Mouse (Mus musculus) gastrocnemius, adult 2 months (tissue): Measurements from ENCODE around the gene Aimp1. TPM values are rescaled to one million over a fixed set of nuclear protein-coding genes. Genes with fewer than 3 reads are reported as not detected.

Experiments
- DNase-seq: peaks from one replicate; pipeline ENCODE4 v3.0.0; 2022
- H3K27ac ChIP-seq: fragments of 200-600 bp; 2 replicates; pipeline ENCODE4 v1.8.1; 2022; ENCODE audit warnings: mild to moderate bottlenecking
- H3K4me3 ChIP-seq: fragments of 200-600 bp; 2 replicates; pipeline ENCODE4 v1.8.1; 2022; ENCODE audit warnings: mild to moderate bottlenecking, moderate library complexity
- CTCF ChIP-seq: fragments of 200-600 bp; IDR thresholded peaks from 2 replicates; pipeline ENCODE4 v1.8.1; 2022; ENCODE audit warnings: antibody characterized with exemption, mild to moderate bottlenecking, moderate library complexity
- intact Hi-C: fragments of 180-260 bp; cut with DNase I; formaldehyde crosslinking; loops from one replicate; pipeline ENCODE4 v1.15.1; 2025
- total RNA-seq, 2 experiments: library from RNA; stranded (reverse); gene quantifications; 2 replicates each; pipeline ENCODE4 v1.2.3; 2021

Aimp1 gene
- total RNA-seq, 2 experiments from 2014 or later: 75.0 to 77.1 TPM

DNA sequence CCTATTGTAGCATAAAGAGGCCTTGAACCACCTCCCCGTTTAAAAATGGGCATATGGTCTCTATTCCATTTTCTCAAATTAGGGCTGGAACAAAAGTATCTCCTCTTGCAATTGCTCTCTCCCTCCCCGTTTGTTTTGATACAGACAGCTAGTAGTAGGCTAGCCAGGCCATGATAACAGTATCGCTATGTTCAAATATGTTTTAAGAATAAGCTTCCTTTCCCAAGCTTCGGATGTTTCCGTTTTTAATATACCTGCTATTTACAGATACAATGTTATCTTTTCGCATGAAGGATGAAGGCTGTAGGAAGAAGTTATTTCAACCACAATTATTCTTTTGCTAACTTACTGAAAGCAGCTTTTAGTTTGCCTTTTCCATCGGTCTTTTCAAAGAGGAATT is 34.8 kb downstream of the Aimp1 start:
- Histone ChIP-seq H3K4me3 (no peak overlapping the region), H3K27ac (no peak overlapping the region)
- intact Hi-C loops: no loop called here
- no peak for DNase-seq
- no peak for TF ChIP-seq CTCF

- TF ChIP-seq CTCF: no peak
- H3K4me3 ChIP-seq: no peak overlapping the region
- intact Hi-C loops: no loop called here
- no peak for DNase-seq
- no peak overlapping the region for H3K27ac ChIP-seq
These were observed 37.4 kb downstream of the Aimp1 start for GRCm38 (mm10) chr3:132646814-132647213.

- TF ChIP-seq CTCF: no peak
- DNase-seq: no peak
- H3K4me3 ChIP-seq: no peak overlapping the region
- no peak overlapping the region for H3K27ac ChIP-seq
- intact Hi-C loops: no loop called here
These were observed 40.1 kb downstream of the Aimp1 start for GRCm38 (mm10) chr3:132644071-132644470.

DNA sequence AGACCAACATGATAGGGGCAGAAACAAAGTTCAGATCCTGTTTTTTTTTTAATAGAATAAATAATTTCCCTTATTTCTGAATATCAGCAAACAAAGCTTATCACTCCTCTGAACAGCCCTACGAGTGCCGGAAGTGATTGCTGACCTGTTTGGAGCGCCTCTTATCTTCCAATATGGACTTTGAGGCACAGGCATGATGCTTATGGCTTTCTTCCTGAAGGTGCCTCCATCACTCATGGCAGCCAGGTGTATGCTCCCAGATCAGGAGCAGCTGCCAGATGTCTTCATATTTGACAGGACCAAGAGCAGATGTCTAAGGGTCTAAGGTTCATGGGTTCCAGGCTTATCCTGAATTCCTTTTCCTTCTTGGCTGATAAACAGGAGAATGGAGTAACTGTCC is 47.1 kb downstream of the Aimp1 start:
- H3K4me3 ChIP-seq: no peak overlapping the region
- no peak overlapping the region for H3K27ac ChIP-seq
- intact Hi-C loops: no loop called here
- DNase-seq: no peak
- TF ChIP-seq CTCF: no peak

GRCm38 (mm10) chr3:132633261-132633660 is 50.9 kb downstream of the Aimp1 start:
- intact Hi-C loops: no loop called here
- H3K27ac ChIP-seq: no peak overlapping the region
- TF ChIP-seq CTCF: no peak
- no peak overlapping the region for H3K4me3 ChIP-seq
- DNase-seq: no peak

GRCm38 (mm10) chr3:132629601-132630239 is 54.5 kb downstream of the Aimp1 start, which contains the start of gene Gimd1:
Gene Gimd1, plus strand, starts transcription at chr3:132629820.
- H3K27ac ChIP-seq: no peak within 1 kb of the TSS
- TF ChIP-seq CTCF: no peak
- intact Hi-C loops: no loop called here
- no peak within 1 kb of the TSS for H3K4me3 ChIP-seq
- no peak for DNase-seq

DNA sequence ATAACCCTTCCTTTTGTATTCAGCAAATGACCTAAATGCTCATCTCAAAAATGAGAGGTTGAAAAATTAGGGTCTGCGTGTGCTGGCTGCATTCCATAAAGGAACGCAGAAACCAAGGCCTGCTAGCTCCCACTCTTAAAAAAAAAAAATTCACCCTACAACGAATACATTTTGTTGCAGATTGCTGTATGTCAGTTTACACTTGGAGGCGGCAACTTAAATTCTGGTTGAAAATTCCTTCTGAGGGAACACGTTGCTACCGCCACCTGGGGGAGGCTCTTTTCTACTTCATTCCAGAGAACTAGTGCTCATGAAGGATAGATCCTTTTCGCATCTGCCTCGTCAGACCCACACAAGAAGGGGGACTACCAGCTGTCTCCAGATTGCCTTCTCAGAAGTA is 55.4 kb downstream of the Aimp1 start:
- intact Hi-C loops: no loop called here
- peak; percentile 13; the same call in 1 of the 2 replicates for TF ChIP-seq CTCF
- DNase-seq: no peak

More for the DNA sequence above, 55.4 kb downstream of the Aimp1 start:
- Histone ChIP-seq H3K4me3 (no peak overlapping the region), H3K27ac (no peak overlapping the region)

Other genes with a start within 250 kb of the Aimp1 start
- gene Gimd1, start 54.5 kb downstream of the Aimp1 start, total RNA-seq: not detected
- 1 to 10 TPM; 9.6 to 9.8 TPM for gene Tbck, start 226 bp downstream of the Aimp1 start, total RNA-seq